In genomic region chr14:61436866-61437265, GRCm38 (mm10) we compare ENCODE assay signal across 18 mouse cellular contexts.
"Had no signal": no experiment of that assay in that cellular context is flagged by ENCODE, and none has a peak within 500 bp of the region (broad histone marks: within the 10 kb centered on the region; RNA-seq: fewer than 3 reads in every experiment).

No protein-coding gene starts in this region.

- H3K4me2 ChIP-seq: lung, embryonic 15.5 days; midbrain, embryonic 11.5 days; stomach, embryonic 15.5 days had no signal

- H3K4me3 ChIP-seq: lung, embryonic 15.5 days; megakaryocyte, embryonic 14.5 days; midbrain, embryonic 15.5 days; neural tube, embryonic 13.5 days; stomach, embryonic 15.5 days had no signal

- DNase-seq: liver, postnatal 0 days; lung, adult 2 months; lung, postnatal 14 days; lung, postnatal 36 days; right cerebral cortex, postnatal 14 days; thymus, adult 2 months; thymus, postnatal 25 days; thymus, postnatal 4 days had no signal

- H3K27ac ChIP-seq: liver, embryonic 14.5 days; lung, embryonic 15.5 days; macrophage; midbrain, embryonic 15.5 days; neural tube, embryonic 13.5 days; stomach, embryonic 15.5 days; stomach, postnatal 0 days had no signal

- ATAC-seq: liver, postnatal 0 days; lung, postnatal 0 days; midbrain, embryonic 15.5 days had no signal

- H3K4me1 ChIP-seq: stomach, embryonic 15.5 days had no signal

- H3K27me3 ChIP-seq: lung, embryonic 15.5 days; megakaryocyte, embryonic 14.5 days; midbrain, embryonic 15.5 days; neural tube, embryonic 13.5 days; stomach, embryonic 15.5 days had no signal

- H3K36me3 ChIP-seq: lung, embryonic 15.5 days; midbrain, embryonic 15.5 days; neural tube, embryonic 13.5 days; stomach, embryonic 15.5 days had no signal

- H3K9me3 ChIP-seq: lung, embryonic 15.5 days; megakaryocyte, embryonic 14.5 days; midbrain, embryonic 15.5 days; neural tube, embryonic 13.5 days; stomach, embryonic 15.5 days had no signal

- H3K9ac ChIP-seq: liver, embryonic 14.5 days; liver, postnatal 0 days; lung, embryonic 15.5 days; midbrain, embryonic 15.5 days; neural tube, embryonic 13.5 days; stomach, embryonic 15.5 days had no signal
